Mouse (Mus musculus): ENCODE measurements at regions not wholly inside any gene's neighbourhood (a gene's known extent, or its start where the extent isn't known, plus 50 kb on each side); places are given as distances from the start of the nearest gene placed in this dataset.

GRCm38 (mm10) chr3:78284071-78284470 is 1002.2 kb downstream of the Rapgef2 start:
- WGBS = 89% methylated on average over 3 of the region's 3 CpGs
- no peak overlapping the region for H3K4me3 ChIP-seq (ENCODE audit: low read depth, low read length)
- H3K27ac ChIP-seq (ENCODE audit: low read length) = no peak overlapping the region
- H3K9ac ChIP-seq (ENCODE audit: low read depth, low read length) = no peak overlapping the region
- no peaks in the 10 kb centered on the region for H3K36me3 ChIP-seq (ENCODE audit: control insufficient read depth, insufficient read depth, low read length)
- no peaks in the 10 kb centered on the region for H3K27me3 ChIP-seq (ENCODE audit: control insufficient read depth, insufficient read depth, low read depth, low read length)
- H3K4me1 ChIP-seq (ENCODE audit: control insufficient read depth, insufficient read depth, low read length) = no peaks in the 10 kb centered on the region
- no peak for ATAC-seq
- H3K4me2 ChIP-seq (ENCODE audit: low read length) = no peak overlapping the region
- no peaks in the 10 kb centered on the region for H3K9me3 ChIP-seq (replicated peaks; ENCODE audit: control insufficient read depth, low read length, poor library complexity, severe bottlenecking)

GRCm38 (mm10) chr3:78236920-78237319 is 1049.4 kb downstream of the Rapgef2 start:
- no peaks in the 10 kb centered on the region for H3K27me3 ChIP-seq (ENCODE audit: control insufficient read depth, insufficient read depth, low read depth, low read length)
- no peak overlapping the region for H3K4me2 ChIP-seq (ENCODE audit: low read length)
- H3K9ac ChIP-seq (ENCODE audit: low read depth, low read length) = no peak overlapping the region
- H3K9me3 ChIP-seq (replicated peaks; ENCODE audit: control insufficient read depth, low read length, poor library complexity, severe bottlenecking) = no peaks in the 10 kb centered on the region
- H3K36me3 ChIP-seq (ENCODE audit: control insufficient read depth, insufficient read depth, low read length) = no peaks in the 10 kb centered on the region
- no peak overlapping the region for H3K4me3 ChIP-seq (ENCODE audit: low read depth, low read length)
- no peak overlapping the region for H3K27ac ChIP-seq (ENCODE audit: low read length)
- WGBS = 86% methylated on average over 7 of the region's 7 CpGs
- no peaks in the 10 kb centered on the region for H3K4me1 ChIP-seq (ENCODE audit: control insufficient read depth, insufficient read depth, low read length)
- ATAC-seq = no peak

GRCm38 (mm10) chr3:78209729-78210128 is 1076.6 kb downstream of the Rapgef2 start:
- Histone ChIP-seq H3K9ac (ENCODE audit: low read depth, low read length) (no peak overlapping the region), H3K27me3 (ENCODE audit: control insufficient read depth, insufficient read depth, low read depth, low read length) (no peaks in the 10 kb centered on the region), H3K27ac (ENCODE audit: low read length) (no peak overlapping the region), H3K9me3 (replicated peaks; ENCODE audit: control insufficient read depth, low read length, poor library complexity, severe bottlenecking) (no peaks in the 10 kb centered on the region), H3K4me2 (ENCODE audit: low read length) (no peak overlapping the region), H3K36me3 (ENCODE audit: control insufficient read depth, insufficient read depth, low read length) (no peaks in the 10 kb centered on the region), H3K4me3 (ENCODE audit: low read depth, low read length) (no peak overlapping the region), H3K4me1 (ENCODE audit: control insufficient read depth, insufficient read depth, low read length) (no peaks in the 10 kb centered on the region)
- 69% methylated on average over 3 of the region's 3 CpGs for WGBS
- ATAC-seq = no peak

- H3K27me3 ChIP-seq (ENCODE audit: control insufficient read depth, insufficient read depth, low read depth, low read length) = no peaks in the 10 kb centered on the region
- H3K4me2 ChIP-seq (ENCODE audit: low read length) = no peak overlapping the region
- no peaks in the 10 kb centered on the region for H3K4me1 ChIP-seq (ENCODE audit: control insufficient read depth, insufficient read depth, low read length)
- 91% methylated on average over 4 of the region's 4 CpGs for WGBS
- H3K4me3 ChIP-seq (ENCODE audit: low read depth, low read length) = no peak overlapping the region
- no peak overlapping the region for H3K27ac ChIP-seq (ENCODE audit: low read length)
- no peak for ATAC-seq
- no peak overlapping the region for H3K9ac ChIP-seq (ENCODE audit: low read depth, low read length)
- H3K36me3 ChIP-seq (ENCODE audit: control insufficient read depth, insufficient read depth, low read length) = no peaks in the 10 kb centered on the region
- no peaks in the 10 kb centered on the region for H3K9me3 ChIP-seq (replicated peaks; ENCODE audit: control insufficient read depth, low read length, poor library complexity, severe bottlenecking)
Observed at GRCm38 (mm10) chr3:78162601-78163000, 1123.7 kb downstream of the Rapgef2 start.

GRCm38 (mm10) chr3:78158450-78158849 is 1127.9 kb downstream of the Rapgef2 start:
- no peaks in the 10 kb centered on the region for H3K36me3 ChIP-seq (ENCODE audit: control insufficient read depth, insufficient read depth, low read length)
- no peak for ATAC-seq
- 94% methylated on average over 4 of the region's 4 CpGs for WGBS
- H3K27me3 ChIP-seq (ENCODE audit: control insufficient read depth, insufficient read depth, low read depth, low read length) = no peaks in the 10 kb centered on the region
- H3K9me3 ChIP-seq (replicated peaks; ENCODE audit: control insufficient read depth, low read length, poor library complexity, severe bottlenecking) = no peaks in the 10 kb centered on the region
- no peak overlapping the region for H3K9ac ChIP-seq (ENCODE audit: low read depth, low read length)
- no peaks in the 10 kb centered on the region for H3K4me1 ChIP-seq (ENCODE audit: control insufficient read depth, insufficient read depth, low read length)
- H3K27ac ChIP-seq (ENCODE audit: low read length) = no peak overlapping the region
- H3K4me3 ChIP-seq (ENCODE audit: low read depth, low read length) = no peak overlapping the region
- H3K4me2 ChIP-seq (ENCODE audit: low read length) = no peak overlapping the region

Data from midbrain, embryonic 16.5 days (tissue).